ENCODE assay signal across 14 mouse cellular contexts in genomic region chr13:112009288-112009687, GRCm38 (mm10).
A peak's percentile ranks its signal among the peaks of the same experiment; 100 is the strongest.
DNase-seq lines count a peak whose midpoint lies in the region; ATAC-seq and TF ChIP-seq lines count a peak whose summit lies in the region.
"Had no signal": no experiment of that assay in that cellular context is flagged by ENCODE, and none has a peak within 500 bp of the region (broad histone marks: within the 10 kb centered on the region; RNA-seq: fewer than 3 reads in every experiment).

No protein-coding gene starts in this region.

- no peak overlapping the region for H3K9ac ChIP-seq in heart, postnatal 0 days (replicated peaks; ENCODE audit: low read depth, low read length)
- H3K9ac ChIP-seq in liver, postnatal 0 days (replicated peaks), result no peak overlapping the region
- H3K9ac ChIP-seq in liver, embryonic 11.5 days (ENCODE audit: low read depth, low read length), result no peak overlapping the region
- H3K9ac ChIP-seq: embryonic facial prominence, embryonic 12.5 days; liver, embryonic 13.5 days had no signal

- H3K27ac ChIP-seq in heart, postnatal 0 days (ENCODE audit: low read depth), result no peak overlapping the region
- H3K27ac ChIP-seq in liver, postnatal 0 days (ENCODE audit: low read depth), result no peak overlapping the region
- H3K27ac ChIP-seq in liver, embryonic 11.5 days (ENCODE audit: low read depth, low read length), result no peak overlapping the region
- H3K27ac ChIP-seq: embryonic facial prominence, embryonic 12.5 days; liver, embryonic 13.5 days had no signal

- H3K4me1 ChIP-seq in heart, postnatal 0 days (ENCODE audit: control insufficient read depth, insufficient read depth), result no peaks in the 10 kb centered on the region
- H3K4me1 ChIP-seq in liver, postnatal 0 days (ENCODE audit: insufficient read depth), result peaks cover 9% of the 10 kb centered on the region
- H3K4me1 ChIP-seq in liver, embryonic 11.5 days (replicated peaks; ENCODE audit: control insufficient read depth, insufficient read depth, low read length), result no peaks in the 10 kb centered on the region
- no peaks in the 10 kb centered on the region for H3K4me1 ChIP-seq in E14TG2a.4 (replicated peaks; ENCODE audit: low read depth, low read length)
- H3K4me1 ChIP-seq: embryonic facial prominence, embryonic 12.5 days; megakaryocyte, embryonic 14.5 days had no signal

- intact Hi-C loops in heart, postnatal 10 days (cut with DNase I), result no loop called here

- no peaks in the 10 kb centered on the region for H3K9me3 ChIP-seq in heart, postnatal 0 days (replicated peaks; ENCODE audit: control insufficient read depth, low read length)
- H3K9me3 ChIP-seq in liver, postnatal 0 days (ENCODE audit: low read length), result no peaks in the 10 kb centered on the region
- no peaks in the 10 kb centered on the region for H3K9me3 ChIP-seq in liver, embryonic 11.5 days (ENCODE audit: control insufficient read depth, low read length)
- peaks cover 19% of the 10 kb centered on the region for H3K9me3 ChIP-seq in E14TG2a.4 (ENCODE audit: low read length)

- no peak overlapping the region for H3K4me2 ChIP-seq in heart, postnatal 0 days (ENCODE audit: low read depth, low read length)
- H3K4me2 ChIP-seq in liver, postnatal 0 days (ENCODE audit: low read depth, low read length), result no peak overlapping the region
- no peak overlapping the region for H3K4me2 ChIP-seq in liver, embryonic 11.5 days
- H3K4me2 ChIP-seq: embryonic facial prominence, embryonic 12.5 days; liver, embryonic 13.5 days had no signal

- no peak for TF ChIP-seq EP300 in heart, postnatal 0 days (IDR thresholded peaks at IDR 0.05; ENCODE audit: low read depth)
- TF ChIP-seq EP300 in liver, postnatal 0 days (IDR thresholded peaks at IDR 0.05; ENCODE audit: low read depth), result no peak

- H3K36me3 ChIP-seq in heart, postnatal 0 days (replicated peaks; ENCODE audit: control insufficient read depth, insufficient read depth, low read length), result no peaks in the 10 kb centered on the region
- H3K36me3 ChIP-seq in liver, postnatal 0 days (replicated peaks; ENCODE audit: insufficient read depth, low read length), result no peaks in the 10 kb centered on the region
- no peaks in the 10 kb centered on the region for H3K36me3 ChIP-seq in liver, embryonic 11.5 days (ENCODE audit: control insufficient read depth, insufficient read depth, low read length)
- H3K36me3 ChIP-seq in E14TG2a.4 (ENCODE audit: insufficient read depth, low read length), result no peaks in the 10 kb centered on the region
- H3K36me3 ChIP-seq: embryonic facial prominence, embryonic 12.5 days; liver, embryonic 13.5 days had no signal

- H3K27me3 ChIP-seq in heart, postnatal 0 days (ENCODE audit: control insufficient read depth, insufficient read depth, low read length), result no peaks in the 10 kb centered on the region
- H3K27me3 ChIP-seq in liver, postnatal 0 days (ENCODE audit: insufficient read depth, low read length), result no peaks in the 10 kb centered on the region
- no peaks in the 10 kb centered on the region for H3K27me3 ChIP-seq in liver, embryonic 11.5 days (replicated peaks; ENCODE audit: control insufficient read depth, insufficient read depth, low read length)
- H3K27me3 ChIP-seq in E14TG2a.4 (ENCODE audit: insufficient read depth, low read length), result no peaks in the 10 kb centered on the region
- H3K27me3 ChIP-seq: embryonic facial prominence, embryonic 12.5 days; megakaryocyte, embryonic 14.5 days had no signal

- ATAC-seq in heart, postnatal 0 days (ENCODE audit: insufficient read depth, low read depth), result no peak
- no peak for ATAC-seq in liver, postnatal 0 days
- no peak for ATAC-seq in liver, embryonic 11.5 days (replicated peaks; ENCODE audit: low FRiP score)

- DNase-seq in heart, postnatal 0 days (ENCODE audit: low spot score), result no peak
- no peak for DNase-seq in heart, postnatal 10 days
- DNase-seq in liver, postnatal 0 days, result no peak
- no peak for DNase-seq in liver, embryonic 11.5 days (ENCODE audit: low spot score)
- DNase-seq in ZHBTc4 (ENCODE audit: low read depth, low spot score), result peak; percentile 78
- DNase-seq in yolk sac, embryonic 10.5 days (ENCODE audit: low spot score), result no peak
- DNase-seq in kidney, adult 11 months, result no peak
- DNase-seq: adrenal gland, postnatal 25 days; heart, postnatal 4 days; liver, embryonic 13.5 days; right cerebral cortex, postnatal 25 days had no signal

- TF ChIP-seq CTCF in heart, postnatal 0 days (IDR thresholded peaks at IDR 0.05; ENCODE audit: low read depth), result peak; percentile 17; the same call in 1 of the 2 replicates
- TF ChIP-seq CTCF in liver, postnatal 0 days (IDR thresholded peaks at IDR 0.05; ENCODE audit: low read depth), result peak; percentile 55
- peak; percentile 42 for TF ChIP-seq CTCF in E14TG2a.4 (conservative IDR thresholded peaks at IDR 0.05; ENCODE audit: low read length)

- no peak overlapping the region for H3K4me3 ChIP-seq in heart, postnatal 0 days (ENCODE audit: low read depth, low read length)
- H3K4me3 ChIP-seq in liver, postnatal 0 days (ENCODE audit: low read depth, low read length), result no peak overlapping the region
- no peak overlapping the region for H3K4me3 ChIP-seq in liver, embryonic 11.5 days (ENCODE audit: low read depth, low read length)
- no peak overlapping the region for H3K4me3 ChIP-seq in E14TG2a.4 (replicated peaks; ENCODE audit: low read length)
- H3K4me3 ChIP-seq: embryonic facial prominence, embryonic 12.5 days; liver, embryonic 13.5 days; megakaryocyte, embryonic 14.5 days had no signal

- 68% methylated on average over 3 of the region's 3 CpGs for WGBS in heart, postnatal 0 days
- 71% methylated on average over 3 of the region's 3 CpGs for WGBS in liver, postnatal 0 days (ENCODE audit: insufficient replicate concordance)
- WGBS in liver, embryonic 11.5 days, result 76% methylated on average over 3 of the region's 3 CpGs
